Comparison of ENCODE assay signal across 9 mouse cellular contexts in the genomic region with DNA sequence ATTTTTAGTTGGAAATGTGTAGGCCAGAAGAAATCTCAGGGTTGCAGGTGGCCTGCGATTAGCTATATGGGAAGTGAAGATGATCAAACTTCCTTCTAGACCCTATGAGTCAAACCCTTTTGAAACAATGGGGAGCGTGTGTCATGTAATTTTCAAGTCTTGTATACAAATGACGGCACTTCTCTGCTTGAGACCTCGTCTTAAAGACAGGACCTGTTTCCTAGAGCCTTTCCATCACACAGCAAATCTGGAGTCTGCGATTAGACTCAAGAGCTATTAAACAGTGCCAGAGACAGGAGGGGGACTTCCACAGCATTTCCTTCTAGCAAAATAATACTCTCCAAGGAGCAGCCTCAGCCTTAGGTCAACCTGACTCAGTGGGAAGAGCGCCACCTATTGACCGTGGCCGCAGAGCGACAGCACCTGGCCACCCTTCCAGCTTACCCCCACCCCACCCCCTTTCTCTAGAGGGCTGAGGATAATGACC.
A peak's percentile ranks its signal among the peaks of the same experiment; 100 is the strongest.
DNase-seq lines count a peak whose midpoint lies in the region; ATAC-seq and TF ChIP-seq lines count a peak whose summit lies in the region.
"Had no signal": no experiment of that assay in that cellular context is flagged by ENCODE, and none has a peak within 500 bp of the region (broad histone marks: within the 10 kb centered on the region; RNA-seq: fewer than 3 reads in every experiment).

No protein-coding gene starts in this region.

- H3K9me3 ChIP-seq in heart, embryonic 10.5 days: no peaks in the 10 kb centered on the region
- H3K9me3 ChIP-seq in forebrain, embryonic 15.5 days: no peaks in the 10 kb centered on the region
- H3K9me3 ChIP-seq: liver, embryonic 15.5 days had no signal

- no peak for TF ChIP-seq POLR2A in liver, adult 2 months (IDR thresholded peaks at IDR 0.05; ENCODE audit: extremely low read depth, insufficient read depth, low read length)

- H3K79me2 ChIP-seq in liver, adult 2 months (ENCODE audit: control insufficient read depth, insufficient read depth, low read length): no peaks in the 10 kb centered on the region

- peak; percentile 95 for TF ChIP-seq CTCF in liver, adult 2 months (IDR thresholded peaks at IDR 0.05; ENCODE audit: low read depth, low read length)

- 38% methylated on average over 9 of the region's 9 CpGs for WGBS in heart, embryonic 10.5 days
- WGBS in forebrain, embryonic 15.5 days: 36% methylated on average over 9 of the region's 9 CpGs
- 44% methylated on average over 9 of the region's 9 CpGs for WGBS in liver, adult 2 months

- no peaks in the 10 kb centered on the region for H3K27me3 ChIP-seq in heart, embryonic 10.5 days (ENCODE audit: insufficient read depth, poor library complexity, severe bottlenecking)
- H3K27me3 ChIP-seq in forebrain, embryonic 15.5 days: no peaks in the 10 kb centered on the region
- no peaks in the 10 kb centered on the region for H3K27me3 ChIP-seq in liver, adult 2 months (ENCODE audit: control insufficient read depth, insufficient read depth, low read length)
- H3K27me3 ChIP-seq: liver, embryonic 15.5 days had no signal

- no peaks in the 10 kb centered on the region for H3K36me3 ChIP-seq in heart, embryonic 10.5 days
- no peaks in the 10 kb centered on the region for H3K36me3 ChIP-seq in forebrain, embryonic 15.5 days
- H3K36me3 ChIP-seq in liver, adult 2 months (ENCODE audit: control insufficient read depth, insufficient read depth, low read length): no peaks in the 10 kb centered on the region
- H3K36me3 ChIP-seq: liver, embryonic 15.5 days had no signal

- ATAC-seq in forebrain, embryonic 15.5 days (replicated peaks): peak; percentile 48; the same call in 1 of the 2 replicates

- no peak overlapping the region for H3K4me2 ChIP-seq in forebrain, embryonic 15.5 days (replicated peaks)
- H3K4me2 ChIP-seq: liver, embryonic 15.5 days had no signal

- H3K9ac ChIP-seq in forebrain, embryonic 15.5 days (replicated peaks): no peak overlapping the region
- H3K9ac ChIP-seq in liver, adult 2 months (ENCODE audit: low read depth, low read length): no peak overlapping the region
- H3K9ac ChIP-seq: liver, embryonic 15.5 days had no signal

- peak; percentile 98 for DNase-seq in heart, adult 11 months
- no peak for DNase-seq in heart, embryonic 10.5 days (ENCODE audit: low spot score)
- peak; percentile 71 for DNase-seq in adrenal gland, adult 2 months
- DNase-seq in induced T-regulatory cell, adult 2 months (ENCODE audit: low read depth): peak; percentile 81
- DNase-seq in liver, adult 2 months (ENCODE audit: extremely low read depth, low read depth, low spot score): peak; percentile 34
- peak; percentile 46 for DNase-seq in neural tube, embryonic 10.5 days (ENCODE audit: extremely low spot score, low spot score)
- DNase-seq in thymus, postnatal 0 days (ENCODE audit: low spot score): peak; percentile 32

- H3K27ac ChIP-seq in heart, embryonic 10.5 days: no peak overlapping the region
- no peak overlapping the region for H3K27ac ChIP-seq in forebrain, embryonic 15.5 days (replicated peaks)
- no peak overlapping the region for H3K27ac ChIP-seq in liver, adult 2 months (replicated peaks; ENCODE audit: insufficient read depth, low read depth, low read length)
- H3K27ac ChIP-seq: liver, embryonic 15.5 days had no signal

- no peaks in the 10 kb centered on the region; the same call in 1 of the 2 replicates for H3K4me1 ChIP-seq in heart, embryonic 10.5 days
- no peaks in the 10 kb centered on the region for H3K4me1 ChIP-seq in forebrain, embryonic 15.5 days
- H3K4me1 ChIP-seq in liver, adult 2 months (ENCODE audit: control insufficient read depth, insufficient read depth, low read length): no peaks in the 10 kb centered on the region
- H3K4me1 ChIP-seq: liver, embryonic 15.5 days had no signal

- no peak overlapping the region for H3K4me3 ChIP-seq in heart, embryonic 10.5 days
- no peak overlapping the region for H3K4me3 ChIP-seq in forebrain, embryonic 15.5 days
- H3K4me3 ChIP-seq in liver, adult 2 months (ENCODE audit: insufficient read depth, low read depth, low read length): no peak overlapping the region
- H3K4me3 ChIP-seq: liver, embryonic 15.5 days had no signal
